Mouse (Mus musculus) brown adipose tissue, adult 24 weeks (tissue): Measurements from ENCODE around the gene Ube3b. TPM values are rescaled to one million over a fixed set of nuclear protein-coding genes. Genes with fewer than 3 reads are reported as not detected.

Experiments
- H3K27ac ChIP-seq: fragments of 200-500 bp; replicated peaks from 2 replicates; pipeline ENCODE4 v1.5.1; 2012; ENCODE audit warnings: low read depth, mild to moderate bottlenecking, low read length
- H3K4me1 ChIP-seq: fragments of 200-500 bp; 2 replicates; pipeline ENCODE4 v1.6.1; 2012; ENCODE audit warnings: low read length, mixed read lengths; ENCODE audit not compliant: control insufficient read depth, insufficient read depth, insufficient read length
- H3K4me3 ChIP-seq: fragments of 200-500 bp; 2 replicates; pipeline ENCODE4 v1.5.1; 2012; ENCODE audit warnings: low read depth, mild to moderate bottlenecking, low read length, moderate library complexity; ENCODE audit not compliant: insufficient read depth
- polyA plus RNA-seq: library from polyadenylated mRNA; stranded (reverse); fragments of >200 nt; gene quantifications from 2 replicates; pipeline ENCODE4 v1.2.4, GENCODE M21; 2012; ENCODE audit not compliant: missing spikeins, insufficient read depth, insufficient read length

Ube3b gene
- polyA plus RNA-seq, 1 experiment: 51.4 TPM

- H3K27ac ChIP-seq: no peak overlapping the region
- peaks cover 5% of the 10 kb centered on the region for H3K4me1 ChIP-seq
- no peak overlapping the region for H3K4me3 ChIP-seq
Observed at GRCm38 (mm10) chr5:114468007-114468406, 87.6 kb downstream of the Ube3b start.

- Histone ChIP-seq H3K4me3 (no peak overlapping the region), H3K4me1 (peaks cover 5% of the 10 kb centered on the region), H3K27ac (no peak overlapping the region)
Observed at GRCm38 (mm10) chr5:114470359-114470758, 90.0 kb downstream of the Ube3b start.

Other genes starting within 250 kb of the Ube3b start
- 235 and 250 TPM in 2 replicates for gene Acacb, start 234.1 kb upstream of the Ube3b start, polyA plus RNA-seq
- not detected in 2 replicates for gene Foxn4, start 106.8 kb upstream of the Ube3b start, polyA plus RNA-seq
- gene Myo1h, start 91.4 kb upstream of the Ube3b start, polyA plus RNA-seq: not detected in 2 replicates
- gene Kctd10, start 99 bp upstream of the Ube3b start, polyA plus RNA-seq: 21.5 and 25.5 TPM in 2 replicates
- 32.1 and 36.7 TPM in 2 replicates for gene Mmab, start 63.5 kb downstream of the Ube3b start, polyA plus RNA-seq
- 23.0 and 23.4 TPM in 2 replicates for gene Mvk, start 63.7 kb downstream of the Ube3b start, polyA plus RNA-seq
- 1.8 and 2.7 TPM in 2 replicates for gene Fam222a, start 187.4 kb downstream of the Ube3b start, polyA plus RNA-seq